Mouse (Mus musculus): ENCODE data around the gene Slc16a1.
"Not testable (repeated sequence)": the region's sequence is repeated elsewhere in the genome, so short reads cannot be mapped to it uniquely, and the experiment has no call there.

The Slc16a1 gene

GRCm38 (mm10) chr3:104662926-104663325, 24.5 kb downstream of the Slc16a1 start:
- ChIA-PET POLR2A (interaction anchor here in 2 of 4 experiments (0.7 to 15.9 kb wide), 4 partner anchors 11 to 296 kb away, joined by 3 to 229 read pairs (median 11); partner anchors contain the start of gene Slc16a1 (in 1 of the 2)), CTCF (interaction anchor here in 1 of 4 experiments (1.1 kb wide), 1 partner anchor 11 kb away, joined by 4 read pairs; no protein-coding TSS in a partner anchor)

GRCm38 (mm10) chr3:104666950-104667349, 28.5 kb downstream of the Slc16a1 start:
- ChIA-PET CTCF (interaction anchor here in 1 of 4 experiments (0.7 kb wide), 1 partner anchor 150 kb away, joined by 4 read pairs; no protein-coding TSS in a partner anchor), POLR2A (interaction anchor here in 3 of 4 experiments (0.6 to 15.9 kb wide), 7 partner anchors 8 to 28 kb away, joined by 3 to 229 read pairs (median 10); partner anchors contain the start of gene Slc16a1 (in 2 of the 3))

DNA sequence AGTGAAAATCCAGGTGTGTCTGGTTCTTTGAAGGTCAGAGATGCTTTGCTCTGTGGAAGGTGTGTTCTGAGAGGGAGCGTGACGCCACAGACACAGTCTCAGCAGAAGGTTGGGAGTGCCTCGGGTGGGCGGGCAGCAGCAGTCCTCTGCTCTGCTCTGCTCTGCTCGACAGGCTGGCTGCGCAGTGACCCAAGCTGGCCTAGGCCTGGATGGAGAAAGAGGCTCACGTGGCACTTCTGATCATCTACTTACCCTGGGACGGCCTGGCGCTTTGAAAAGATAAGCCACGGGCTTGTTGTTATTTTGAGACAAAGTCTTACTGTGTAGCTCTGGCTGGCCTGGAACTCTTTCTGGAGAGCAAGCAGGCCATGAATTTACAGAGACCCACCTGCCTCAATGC, 29.0 kb downstream of the Slc16a1 start:
- CTCF ChIA-PET = interaction anchor here in 2 of 4 experiments (0.8 to 1.1 kb wide), 2 partner anchors 15 to 16 kb away, joined by 3 read pairs; no protein-coding TSS in a partner anchor
- POLR2A ChIA-PET = interaction anchor here in 3 of 4 experiments (0.5 to 15.9 kb wide), 4 partner anchors 25 to 209 kb away, joined by 3 to 229 read pairs (median 4); partner anchors contain the start of gene Slc16a1 (in 2 of the 3)

- CTCF ChIA-PET = no interaction called here
- POLR2A ChIA-PET = interaction anchor here in 2 of 4 experiments (0.7 to 15.9 kb wide), 3 partner anchors 13 to 197 kb away, joined by 3 to 229 read pairs (median 4); partner anchors contain the start of gene Slc16a1 (in 1 of the 2)
These were observed 30.5 kb downstream of the Slc16a1 start for GRCm38 (mm10) chr3:104668989-104669388.

GRCm38 (mm10) chr3:104669856-104670182, 31.4 kb downstream of the Slc16a1 start:
- CTCF ChIA-PET = interaction anchor here in 1 of 4 experiments (0.6 kb wide), 1 partner anchor 253 kb away, joined by 3 read pairs; no protein-coding TSS in a partner anchor
- POLR2A ChIA-PET = interaction anchor here in 3 of 4 experiments (0.6 to 15.9 kb wide), 7 partner anchors 12 to 687 kb away, joined by 3 to 229 read pairs (median 5); partner anchors contain the start of genes Lrig2 (in 1 of the 3) and Slc16a1 (in 1 of the 3)

DNA sequence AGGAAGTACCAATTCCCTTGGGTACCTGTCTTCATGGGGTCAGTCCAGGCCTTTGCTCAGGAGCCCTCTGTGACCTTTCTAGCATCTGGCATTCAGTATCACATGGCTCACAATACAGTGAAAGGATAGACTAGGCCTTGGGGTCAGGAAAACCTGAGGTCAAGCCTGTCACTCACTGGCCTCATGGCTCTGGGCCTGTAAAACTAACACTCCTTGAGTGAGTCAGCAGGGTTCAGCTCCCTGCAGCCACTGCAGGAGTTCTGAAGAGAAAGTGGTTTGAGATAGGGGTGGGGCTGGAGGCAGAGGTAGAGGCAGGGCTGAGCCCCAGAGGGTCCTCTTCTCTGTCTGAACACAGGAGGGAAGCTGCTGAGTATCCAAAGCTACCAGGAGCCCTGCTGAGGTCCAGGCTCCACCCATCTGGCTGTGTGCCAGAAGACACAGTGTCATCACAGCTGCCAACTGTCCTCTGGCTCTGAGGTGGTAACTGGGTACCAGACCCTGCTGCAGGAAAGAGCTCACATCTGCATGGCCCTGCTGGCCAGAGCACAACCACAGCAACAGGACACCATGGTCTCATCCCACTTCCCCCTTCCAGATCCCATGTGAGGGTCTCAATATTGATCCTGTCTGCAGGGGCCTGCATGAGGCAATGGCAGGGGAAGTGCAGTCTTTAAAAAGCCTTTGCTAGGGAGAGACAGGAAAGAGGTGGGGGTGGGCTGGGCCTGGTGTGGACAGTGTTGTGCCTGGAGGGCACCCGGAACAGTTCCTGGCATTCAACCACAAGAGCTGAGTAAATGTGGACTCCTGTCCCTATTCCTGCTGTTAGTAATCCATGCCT, 31.9 kb downstream of the Slc16a1 start:
- CTCF ChIA-PET = not testable (repeated sequence)
- POLR2A ChIA-PET = interaction anchor here in 2 of 4 experiments (0.6 to 15.9 kb wide), 5 partner anchors 12 to 159 kb away, joined by 3 to 229 read pairs (median 4); partner anchors contain the start of genes Lrig2 (in 1 of the 2) and Slc16a1 (in 1 of the 2)

DNA sequence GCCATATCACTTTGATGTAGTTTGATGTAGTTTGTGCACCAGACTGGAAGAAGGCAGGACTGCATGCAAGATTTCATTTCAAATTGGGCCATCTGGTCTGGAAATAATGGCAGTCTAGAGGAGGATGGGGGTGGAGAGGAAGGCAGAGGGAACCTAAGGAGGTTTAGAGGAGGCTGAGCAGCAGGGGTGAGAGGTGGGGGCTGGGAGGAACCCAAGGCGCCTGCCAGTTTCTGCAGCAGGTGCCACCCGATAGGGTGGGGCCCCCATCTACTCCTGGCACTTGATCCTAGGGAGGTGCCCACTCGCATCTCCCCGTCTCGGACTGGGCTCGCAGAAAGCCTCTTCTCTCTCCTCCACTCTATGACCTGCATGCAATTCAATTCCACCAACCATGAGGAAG, 33.1 kb downstream of the Slc16a1 start:
- POLR2A ChIA-PET = interaction anchor here in 2 of 4 experiments (1.2 to 1.5 kb wide), 2 partner anchors 14 to 32 kb away, joined by 3 to 5 read pairs; no protein-coding TSS in a partner anchor
- CTCF ChIA-PET = interaction anchor here in 1 of 4 experiments (0.5 kb wide), 1 partner anchor 11 kb away, joined by 3 read pairs; no protein-coding TSS in a partner anchor

DNA sequence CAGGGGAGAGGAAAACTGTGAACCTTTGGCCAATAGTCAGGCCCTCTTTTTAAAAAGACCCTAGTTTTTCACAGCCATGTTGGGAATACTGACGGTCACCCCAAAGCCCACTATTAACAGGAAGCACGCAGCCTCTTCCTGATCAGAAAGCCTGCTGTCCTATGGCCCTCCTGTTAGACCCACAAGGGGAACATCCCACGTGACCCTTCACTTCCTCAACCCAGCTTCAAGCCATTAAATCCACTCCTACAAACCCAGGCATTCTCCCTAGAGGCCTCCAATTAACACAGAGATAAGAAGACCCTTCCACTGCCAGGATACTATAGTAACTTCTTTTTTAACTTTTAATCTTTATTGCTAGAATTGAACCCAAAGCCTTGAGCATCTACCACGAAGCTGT, 33.6 kb downstream of the Slc16a1 start:
- ChIA-PET POLR2A (interaction anchor here in 2 of 4 experiments (0.9 to 1.5 kb wide), 3 partner anchors 12 to 34 kb away, joined by 3 to 5 read pairs (median 3); partner anchors contain the start of gene Slc16a1 (in 1 of the 2)), CTCF (no interaction called here)

GRCm38 (mm10) chr3:104673642-104674328, 35.3 kb downstream of the Slc16a1 start:
- POLR2A ChIA-PET = interaction anchor here in 3 of 4 experiments (0.6 to 3.0 kb wide), 20 partner anchors 8 to 233 kb away, joined by 3 to 46 read pairs (median 4); partner anchors contain the start of genes Slc16a1 (in 3 of the 3) and Lrig2 (in 2 of the 3)
- CTCF ChIA-PET = interaction anchor here (0.5 to 2.8 kb wide), 22 partner anchors 9 to 385 kb away, joined by 3 to 44 read pairs (median 4); partner anchors contain the start of gene Lrig2 (in 1 of the 4)

- POLR2A ChIA-PET = interaction anchor here (0.5 to 3.0 kb wide), 38 partner anchors 8 to 706 kb away, joined by 3 to 46 read pairs (median 4); partner anchors contain the start of genes Lrig2 (in 4 of the 4), Slc16a1 (in 3 of the 4) and Phtf1 (in 1 of the 4)
- CTCF ChIA-PET = interaction anchor here (0.5 to 2.8 kb wide), 64 partner anchors 8 to 760 kb away, joined by 3 to 44 read pairs (median 5); partner anchors contain the start of genes Lrig2 (in 4 of the 4), Rsbn1 (in 1 of the 4) and Slc16a1 (in 1 of the 4)
These were observed 36.1 kb downstream of the Slc16a1 start for GRCm38 (mm10) chr3:104674329-104675220.

DNA sequence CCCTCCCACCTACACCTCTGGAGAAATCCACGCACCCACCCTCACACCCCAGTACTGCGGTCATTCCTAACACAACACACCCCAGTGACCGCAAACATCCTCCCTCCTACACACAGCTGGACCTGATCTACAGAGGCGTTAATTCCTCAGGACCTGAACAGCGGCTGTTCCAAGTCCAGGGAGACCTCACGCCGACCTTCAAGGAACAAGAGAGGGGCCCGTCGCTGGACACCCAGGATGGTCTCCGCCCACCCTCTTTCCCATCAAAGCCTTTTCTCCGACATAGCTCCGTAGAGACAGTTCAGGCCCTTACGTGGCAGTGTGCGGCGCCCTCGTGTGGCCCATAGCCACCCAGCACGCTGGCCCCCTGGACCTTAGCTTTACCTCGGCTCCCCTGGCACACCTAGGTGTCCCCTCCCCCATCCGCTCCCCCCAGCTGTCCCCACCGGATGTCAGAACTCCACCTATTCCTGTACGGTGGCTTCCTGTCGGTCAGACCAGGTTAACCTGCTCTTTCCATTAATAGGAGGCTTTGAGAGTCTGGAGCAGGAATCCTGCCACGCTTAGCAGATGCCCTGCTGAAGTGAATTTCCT, 36.9 kb downstream of the Slc16a1 start:
- ChIA-PET CTCF (interaction anchor here (0.6 to 2.8 kb wide), 60 partner anchors 8 to 761 kb away, joined by 3 to 44 read pairs (median 6); partner anchors contain the start of genes Lrig2 (in 4 of the 4), Cttnbp2nl (in 1 of the 4), Magi3 (in 1 of the 4) and Rsbn1 (in 1 of the 4)), POLR2A (interaction anchor here (0.5 to 3.0 kb wide), 28 partner anchors 8 to 707 kb away, joined by 3 to 46 read pairs (median 4); partner anchors contain the start of genes Lrig2 (in 3 of the 4), Slc16a1 (in 3 of the 4) and Phtf1 (in 1 of the 4))

DNA sequence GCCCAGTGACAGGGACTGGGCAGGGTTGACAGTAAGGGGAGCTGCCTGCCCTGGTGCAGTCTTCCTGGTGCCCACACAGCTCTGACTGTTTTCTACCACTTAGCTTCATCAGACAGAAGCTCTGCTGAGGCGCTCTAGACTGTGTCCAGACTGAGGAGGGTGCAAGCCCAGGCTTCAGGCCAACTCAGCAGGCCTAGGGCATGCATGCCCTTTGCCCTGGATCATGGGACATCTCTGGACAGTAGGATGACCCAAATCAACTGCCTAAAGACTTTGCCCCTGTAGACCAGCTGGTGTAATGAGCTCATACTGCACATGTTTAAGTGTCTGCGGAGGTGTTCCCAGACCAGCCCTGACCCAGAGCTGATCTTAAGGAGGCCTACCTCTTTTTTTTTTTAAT, 39.3 kb downstream of the Slc16a1 start:
- ChIA-PET POLR2A (interaction anchor here in 2 of 4 experiments (1.1 to 1.6 kb wide), 2 partner anchors 14 to 39 kb away, joined by 4 read pairs; no protein-coding TSS in a partner anchor), CTCF (no interaction called here)

- ChIA-PET CTCF (interaction anchor here in 2 of 4 experiments (0.6 to 0.9 kb wide), 2 partner anchors 179 to 658 kb away, joined by 3 to 13 read pairs; no protein-coding TSS in a partner anchor), POLR2A (interaction anchor here in 2 of 4 experiments (0.8 to 1.9 kb wide), 6 partner anchors 15 to 169 kb away, joined by 3 to 6 read pairs (median 4); no protein-coding TSS in a partner anchor)
These were observed 40.4 kb downstream of the Slc16a1 start for GRCm38 (mm10) chr3:104678826-104679225.

DNA sequence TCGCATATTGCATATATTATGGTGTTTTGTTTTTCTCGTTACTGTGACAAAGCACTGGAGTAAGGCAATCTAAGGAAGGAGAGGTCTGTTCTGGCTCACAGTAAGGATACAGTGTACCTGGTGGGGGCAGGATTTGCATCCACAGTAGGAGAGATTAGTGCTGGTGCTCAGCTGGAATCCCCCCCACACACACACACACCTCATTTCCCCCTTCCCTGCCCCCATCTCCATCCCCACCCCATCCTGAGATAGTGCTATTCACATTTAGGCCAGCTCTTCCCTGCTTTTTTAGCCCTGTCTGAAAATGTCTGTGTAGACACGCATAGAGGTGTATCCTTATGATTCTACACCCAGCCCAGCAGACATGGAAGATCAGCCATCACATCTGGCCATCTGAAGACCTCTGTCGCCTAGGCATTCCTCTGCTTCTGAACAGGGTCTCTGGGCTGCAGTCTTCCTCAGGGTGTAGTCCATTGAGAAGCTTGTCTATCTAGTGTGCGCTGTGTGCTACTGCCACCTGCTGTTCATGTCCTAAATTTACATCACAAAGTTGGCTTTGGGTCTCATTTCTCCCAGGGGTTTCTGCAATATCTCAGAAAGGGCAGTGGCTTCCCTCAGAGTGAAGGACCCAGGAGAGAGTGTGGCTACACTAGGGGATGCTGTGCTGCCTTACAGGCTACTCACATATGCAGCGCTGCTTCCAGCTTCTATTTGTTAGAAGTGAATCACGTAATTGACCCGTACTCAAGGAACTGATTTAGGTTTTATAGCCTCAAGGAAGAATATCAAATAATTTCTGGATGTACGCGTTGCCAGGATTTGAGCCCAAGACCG, 44.4 kb downstream of the Slc16a1 start:
- POLR2A ChIA-PET = interaction anchor here (0.5 to 1.5 kb wide), 17 partner anchors 8 to 228 kb away, joined by 3 to 10 read pairs (median 4); partner anchors contain the start of genes Lrig2 (in 2 of the 4) and Capza1 (in 1 of the 4)
- CTCF ChIA-PET = interaction anchor here (0.5 to 2.3 kb wide), 41 partner anchors 8 to 1084 kb away, joined by 3 to 19 read pairs (median 4); partner anchors contain the start of gene Lrig2 (in 3 of the 4)

DNA sequence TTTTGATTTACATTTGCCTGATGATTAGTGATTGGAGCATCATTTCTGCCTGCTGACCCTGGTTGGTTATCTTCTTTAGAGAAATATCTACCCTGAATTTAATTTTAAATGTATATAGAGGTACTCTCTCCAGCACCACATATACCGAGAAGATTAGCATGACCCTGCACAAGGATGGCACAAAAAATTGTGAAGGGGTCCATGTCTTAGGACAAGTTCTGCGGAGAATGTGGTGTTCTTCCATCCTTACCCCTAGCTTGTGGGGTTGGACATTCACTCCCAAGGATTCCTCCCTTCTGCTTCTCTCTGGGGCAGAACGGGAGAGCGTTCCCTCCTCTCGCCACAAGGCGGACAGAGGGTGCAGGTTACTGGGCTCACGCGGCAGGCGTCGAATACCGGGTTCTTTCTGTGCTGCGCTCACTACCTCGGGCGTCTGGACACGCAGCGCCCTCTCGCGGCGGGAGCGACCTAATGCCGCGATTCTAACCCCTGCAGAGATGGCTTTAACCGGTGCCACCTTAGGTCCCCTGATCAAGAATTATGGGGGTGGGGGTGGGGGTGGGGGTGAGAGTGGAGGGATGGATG, 62.4 kb downstream of the Slc16a1 start:
- POLR2A ChIA-PET = interaction anchor here in 3 of 4 experiments (0.5 to 4.5 kb wide), 4 partner anchors 14 to 62 kb away, joined by 3 to 19 read pairs (median 4); partner anchors contain the start of gene Slc16a1 (in 2 of the 3)

More for the DNA sequence above, 62.4 kb downstream of the Slc16a1 start:
- CTCF ChIA-PET = interaction anchor here (0.5 to 5.6 kb wide), 26 partner anchors 8 to 300 kb away, joined by 3 to 33 read pairs (median 4); partner anchors contain the start of genes Capza1 (in 1 of the 4), Lrig2 (in 1 of the 4) and St7l (in 1 of the 4)

All from embryonic stem cell, embryonic (primary cell).